Mouse (Mus musculus): ENCODE results near the gene Fahd2a. TPM values are rescaled to one million over a fixed set of nuclear protein-coding genes. Genes with fewer than 3 reads are reported as not detected.
A peak's percentile ranks its signal among the peaks of the same experiment; 100 is the strongest.

Fahd2a gene
- polyA plus RNA-seq, 1 experiment: 8.2 TPM

GRCm38 (mm10) chr2:127479210-127479609 lies 34.8 kb upstream of the Fahd2a start:
- Histone ChIP-seq H3K27ac (ENCODE audit: insufficient read depth, low read depth, low read length) (no peak overlapping the region), H3K27me3 (ENCODE audit: control insufficient read depth, insufficient read depth, low read length) (peaks cover 22% of the 10 kb centered on the region), H3K4me1 (ENCODE audit: control insufficient read depth, insufficient read depth, insufficient read length, low read length) (peaks cover 2% of the 10 kb centered on the region; the same call in 1 of the 2 replicates), H3K36me3 (ENCODE audit: control insufficient read depth, insufficient read depth, low read length) (no peaks in the 10 kb centered on the region), H3K4me3 (ENCODE audit: low read depth, low read length) (no peak overlapping the region)
- 69% methylated on average over 4 of the region's 4 CpGs for WGBS
- no peak for TF ChIP-seq CTCF (IDR thresholded peaks at IDR 0.05; ENCODE audit: extremely low read depth, insufficient read length, insufficient replicate concordance, low read depth, low read length)
- no peak for TF ChIP-seq POLR2A (IDR thresholded peaks at IDR 0.05; ENCODE audit: low read depth, low read length)

DNA sequence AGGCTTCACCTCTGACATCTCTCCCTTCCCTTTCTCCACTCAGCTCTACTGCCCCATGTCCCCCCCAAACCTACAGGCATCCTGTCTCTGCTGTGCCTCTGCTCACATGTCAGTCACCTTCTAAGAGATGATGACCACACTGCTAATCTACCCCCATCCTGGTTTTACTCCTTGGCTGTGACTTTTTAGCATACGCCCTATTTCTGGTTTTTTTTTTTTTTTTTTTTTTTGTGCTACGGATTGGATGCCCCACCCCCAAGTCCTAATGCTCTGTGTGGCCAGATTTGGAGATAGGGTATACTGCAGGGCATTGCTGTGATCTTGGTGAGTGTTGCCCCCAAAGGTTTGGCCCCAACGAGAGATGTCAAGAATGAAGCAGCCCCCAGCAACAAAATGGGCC lies 27.9 kb upstream of the Fahd2a start:
- Histone ChIP-seq H3K36me3 (ENCODE audit: control insufficient read depth, insufficient read depth, low read length) (no peaks in the 10 kb centered on the region), H3K27ac (ENCODE audit: insufficient read depth, low read depth, low read length) (no peak overlapping the region), H3K4me1 (ENCODE audit: control insufficient read depth, insufficient read depth, insufficient read length, low read length) (no peaks in the 10 kb centered on the region), H3K27me3 (ENCODE audit: control insufficient read depth, insufficient read depth, low read length) (no peaks in the 10 kb centered on the region), H3K4me3 (ENCODE audit: low read depth, low read length) (no peak overlapping the region)
- WGBS: 44% methylated on average over 3 of the region's 3 CpGs
- TF ChIP-seq CTCF (IDR thresholded peaks at IDR 0.05; ENCODE audit: extremely low read depth, insufficient read length, insufficient replicate concordance, low read depth, low read length) (no peak), POLR2A (IDR thresholded peaks at IDR 0.05; ENCODE audit: low read depth, low read length) (no peak)

DNA sequence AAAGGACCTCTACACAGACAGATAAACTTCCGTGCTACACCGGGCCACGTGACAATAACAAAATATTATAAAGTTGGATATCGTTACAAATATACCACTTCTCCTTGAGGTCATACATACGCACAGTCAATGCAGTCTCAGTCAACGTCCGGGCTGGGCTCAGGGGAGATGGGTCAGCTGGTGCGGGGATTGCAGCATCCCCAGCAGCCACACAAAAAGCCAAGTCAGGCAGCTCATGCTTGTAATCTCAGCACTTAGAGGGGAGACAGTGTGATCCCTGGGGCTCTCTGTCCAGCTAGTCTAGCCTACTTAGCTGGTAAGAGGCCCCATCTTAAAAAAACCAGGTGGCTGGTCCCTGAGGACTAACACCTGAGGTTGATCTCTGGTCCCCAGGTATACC lies 26.9 kb upstream of the Fahd2a start:
- TF ChIP-seq CTCF (IDR thresholded peaks at IDR 0.05; ENCODE audit: extremely low read depth, insufficient read length, insufficient replicate concordance, low read depth, low read length): no peak
- no peak for TF ChIP-seq POLR2A (IDR thresholded peaks at IDR 0.05; ENCODE audit: low read depth, low read length)
- 83% methylated on average over 8 of the region's 8 CpGs for WGBS
- H3K27ac ChIP-seq (ENCODE audit: insufficient read depth, low read depth, low read length): no peak overlapping the region
- H3K4me3 ChIP-seq (ENCODE audit: low read depth, low read length): no peak overlapping the region
- no peaks in the 10 kb centered on the region for H3K4me1 ChIP-seq (ENCODE audit: control insufficient read depth, insufficient read depth, insufficient read length, low read length)
- H3K27me3 ChIP-seq (ENCODE audit: control insufficient read depth, insufficient read depth, low read length): no peaks in the 10 kb centered on the region
- no peaks in the 10 kb centered on the region for H3K36me3 ChIP-seq (ENCODE audit: control insufficient read depth, insufficient read depth, low read length)

DNA sequence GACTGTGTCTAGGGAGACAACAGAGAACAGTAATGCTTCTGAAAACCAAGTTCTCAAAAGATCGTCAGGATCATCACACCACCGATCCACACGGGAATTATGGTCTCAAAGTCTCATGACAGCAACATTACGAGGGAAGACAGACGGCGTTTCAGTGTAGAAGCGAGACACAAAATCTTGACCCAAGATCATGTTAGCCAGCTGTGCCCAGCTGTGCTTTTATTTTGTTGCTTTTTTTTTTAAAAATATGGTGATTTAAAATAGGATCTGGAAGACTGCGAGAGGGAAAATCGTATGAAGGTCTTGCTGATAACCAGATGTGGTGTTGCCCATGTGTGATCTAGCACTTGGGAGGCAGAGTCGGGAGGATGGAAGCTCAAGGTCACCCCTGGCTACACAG lies 26.3 kb upstream of the Fahd2a start:
- 75% methylated on average over 10 of the region's 10 CpGs for WGBS
- Histone ChIP-seq H3K4me1 (ENCODE audit: control insufficient read depth, insufficient read depth, insufficient read length, low read length) (no peaks in the 10 kb centered on the region), H3K4me3 (ENCODE audit: low read depth, low read length) (no peak overlapping the region), H3K27ac (ENCODE audit: insufficient read depth, low read depth, low read length) (no peak overlapping the region), H3K27me3 (ENCODE audit: control insufficient read depth, insufficient read depth, low read length) (no peaks in the 10 kb centered on the region), H3K36me3 (ENCODE audit: control insufficient read depth, insufficient read depth, low read length) (no peaks in the 10 kb centered on the region)
- TF ChIP-seq POLR2A (IDR thresholded peaks at IDR 0.05; ENCODE audit: low read depth, low read length): no peak

GRCm38 (mm10) chr2:127470183-127470582 lies 25.8 kb upstream of the Fahd2a start:
- Histone ChIP-seq H3K36me3 (ENCODE audit: control insufficient read depth, insufficient read depth, low read length) (no peaks in the 10 kb centered on the region), H3K4me3 (ENCODE audit: low read depth, low read length) (no peak overlapping the region), H3K27ac (ENCODE audit: insufficient read depth, low read depth, low read length) (no peak overlapping the region), H3K27me3 (ENCODE audit: control insufficient read depth, insufficient read depth, low read length) (no peaks in the 10 kb centered on the region), H3K4me1 (ENCODE audit: control insufficient read depth, insufficient read depth, insufficient read length, low read length) (no peaks in the 10 kb centered on the region)
- 75% methylated on average over 5 of the region's 5 CpGs for WGBS
- TF ChIP-seq POLR2A (IDR thresholded peaks at IDR 0.05; ENCODE audit: low read depth, low read length): no peak
- TF ChIP-seq CTCF (IDR thresholded peaks at IDR 0.05; ENCODE audit: extremely low read depth, insufficient read length, insufficient replicate concordance, low read depth, low read length): no peak

DNA sequence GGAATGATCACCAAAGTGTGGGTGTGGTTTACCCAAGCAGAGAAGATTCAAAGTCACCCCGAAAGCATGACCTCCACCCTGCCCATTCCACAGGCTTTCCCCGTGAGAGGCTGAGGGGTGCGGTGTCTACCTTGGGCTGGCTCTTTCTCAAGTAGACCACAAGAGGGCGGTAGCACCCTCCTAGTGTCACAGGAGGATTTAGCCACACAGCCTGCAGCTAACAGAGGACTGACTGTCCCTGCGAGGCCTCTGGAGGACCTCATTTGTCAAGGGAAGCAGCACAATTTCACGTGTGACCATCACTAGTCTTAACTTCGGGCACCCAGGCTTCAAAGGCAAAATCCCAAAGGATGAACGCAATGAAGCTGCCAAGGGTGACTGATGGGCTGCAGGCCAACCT lies 17.9 kb upstream of the Fahd2a start:
- no peak overlapping the region for H3K27ac ChIP-seq (ENCODE audit: insufficient read depth, low read depth, low read length)
- no peaks in the 10 kb centered on the region for H3K4me1 ChIP-seq (ENCODE audit: control insufficient read depth, insufficient read depth, insufficient read length, low read length)
- WGBS: 7% methylated on average over 8 of the region's 8 CpGs
- H3K36me3 ChIP-seq (ENCODE audit: control insufficient read depth, insufficient read depth, low read length): no peaks in the 10 kb centered on the region
- H3K27me3 ChIP-seq (ENCODE audit: control insufficient read depth, insufficient read depth, low read length): no peaks in the 10 kb centered on the region
- TF ChIP-seq CTCF (IDR thresholded peaks at IDR 0.05; ENCODE audit: extremely low read depth, insufficient read length, insufficient replicate concordance, low read depth, low read length) (peak; percentile 77; the same call in 1 of the 2 replicates), POLR2A (IDR thresholded peaks at IDR 0.05; ENCODE audit: low read depth, low read length) (no peak)
- H3K4me3 ChIP-seq (ENCODE audit: low read depth, low read length): no peak overlapping the region

DNA sequence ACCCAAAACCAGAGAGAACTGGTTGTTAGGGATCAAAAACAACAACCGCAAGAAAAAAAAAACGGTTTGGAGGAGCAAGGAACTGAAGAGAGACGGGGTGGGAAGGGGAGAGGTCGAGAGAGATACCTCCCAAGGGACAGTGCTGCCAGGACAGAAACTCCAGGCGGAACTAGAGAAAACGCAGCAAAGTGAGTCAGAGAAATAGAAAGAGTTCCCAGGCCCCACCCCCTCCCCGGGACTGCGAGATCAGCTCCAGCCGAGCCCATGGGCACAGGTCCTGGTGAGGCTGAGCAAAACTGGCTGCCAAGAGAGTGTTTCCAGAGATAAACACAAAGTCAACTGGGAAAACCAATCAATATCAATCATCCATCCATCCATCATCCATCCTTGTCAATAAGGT lies 17.0 kb upstream of the Fahd2a start:
- TF ChIP-seq POLR2A (IDR thresholded peaks at IDR 0.05; ENCODE audit: low read depth, low read length): no peak
- no peak for TF ChIP-seq CTCF (IDR thresholded peaks at IDR 0.05; ENCODE audit: extremely low read depth, insufficient read length, insufficient replicate concordance, low read depth, low read length)
- WGBS: 48% methylated on average over 9 of the region's 9 CpGs
- no peaks in the 10 kb centered on the region for H3K4me1 ChIP-seq (ENCODE audit: control insufficient read depth, insufficient read depth, insufficient read length, low read length)
- H3K4me3 ChIP-seq (ENCODE audit: low read depth, low read length): no peak overlapping the region
- H3K36me3 ChIP-seq (ENCODE audit: control insufficient read depth, insufficient read depth, low read length): no peaks in the 10 kb centered on the region
- no peak overlapping the region for H3K27ac ChIP-seq (ENCODE audit: insufficient read depth, low read depth, low read length)
- H3K27me3 ChIP-seq (ENCODE audit: control insufficient read depth, insufficient read depth, low read length): no peaks in the 10 kb centered on the region

DNA sequence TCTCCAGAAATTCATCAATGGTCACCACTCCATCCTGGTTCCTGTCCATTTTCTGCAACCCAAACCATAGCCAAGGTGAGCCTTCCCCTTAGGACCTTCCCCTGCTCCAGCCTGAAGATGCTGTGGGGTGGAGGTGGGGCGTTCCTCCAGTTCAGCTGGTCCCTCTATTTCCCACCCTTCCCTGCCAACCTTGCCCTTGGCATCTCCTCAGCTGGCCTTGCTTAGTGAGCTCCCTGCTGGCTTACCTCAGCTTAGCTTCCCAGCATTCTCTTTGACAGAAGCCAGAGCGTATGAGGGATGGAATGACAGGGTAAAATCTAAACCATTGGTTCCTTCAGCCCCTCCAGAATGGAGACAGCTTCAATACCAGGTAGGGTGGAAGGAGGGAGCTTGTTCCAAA lies 15.0 kb upstream of the Fahd2a start:
- WGBS: 75% methylated on average over 2 of the region's 2 CpGs
- no peaks in the 10 kb centered on the region for H3K27me3 ChIP-seq (ENCODE audit: control insufficient read depth, insufficient read depth, low read length)

More for the DNA sequence above, 15.0 kb upstream of the Fahd2a start:
- Histone ChIP-seq H3K4me3 (ENCODE audit: low read depth, low read length) (no peak overlapping the region), H3K27ac (ENCODE audit: insufficient read depth, low read depth, low read length) (no peak overlapping the region), H3K4me1 (ENCODE audit: control insufficient read depth, insufficient read depth, insufficient read length, low read length) (no peaks in the 10 kb centered on the region), H3K36me3 (ENCODE audit: control insufficient read depth, insufficient read depth, low read length) (no peaks in the 10 kb centered on the region)
- TF ChIP-seq POLR2A (IDR thresholded peaks at IDR 0.05; ENCODE audit: low read depth, low read length): no peak
- TF ChIP-seq CTCF (IDR thresholded peaks at IDR 0.05; ENCODE audit: extremely low read depth, insufficient read length, insufficient replicate concordance, low read depth, low read length): no peak
